Comparison of ENCODE assay signal across 8 mouse cellular contexts in the genomic region with DNA sequence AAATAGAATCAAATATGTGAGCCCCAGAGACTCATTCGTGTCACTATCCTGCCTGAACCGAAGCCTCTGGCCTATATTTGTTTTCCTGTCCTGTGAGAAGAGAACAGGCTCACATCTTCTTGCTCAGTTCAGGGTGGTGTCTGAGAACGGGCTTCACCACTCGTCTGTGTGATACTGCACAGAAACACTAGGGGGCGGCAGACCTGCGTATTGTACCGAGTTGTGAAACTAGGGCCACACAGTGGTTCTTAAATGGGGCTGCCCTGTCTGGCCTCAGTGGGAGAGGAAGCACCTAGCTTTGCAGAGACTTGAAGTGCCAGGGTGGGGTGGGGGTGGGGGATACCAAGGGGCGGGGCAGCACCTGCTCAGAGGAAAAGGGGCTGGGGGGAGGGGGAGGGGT. TPM values are rescaled to one million over a fixed set of nuclear protein-coding genes. Genes with fewer than 3 reads are reported as not detected.
DNase-seq lines count a peak whose midpoint lies in the region; ATAC-seq and TF ChIP-seq lines count a peak whose summit lies in the region.

No protein-coding gene starts in this region.

- H3K4me3 ChIP-seq in hindbrain, postnatal 0 days (ENCODE audit: low read length) = no peak overlapping the region

- no peak overlapping the region for H3K9ac ChIP-seq in hindbrain, postnatal 0 days (replicated peaks; ENCODE audit: low read length)

- no peaks in the 10 kb centered on the region for H3K27me3 ChIP-seq in hindbrain, postnatal 0 days (ENCODE audit: insufficient read depth, low read length)

- H3K27ac ChIP-seq in hindbrain, postnatal 0 days = no peak overlapping the region

- H3K4me2 ChIP-seq in hindbrain, postnatal 0 days (ENCODE audit: low read depth, low read length) = no peak overlapping the region

- no peaks in the 10 kb centered on the region for H3K36me3 ChIP-seq in hindbrain, postnatal 0 days (ENCODE audit: insufficient read depth, low read length)

- peak; percentile 59 for ATAC-seq in hindbrain, postnatal 0 days

- 6% methylated on average over 8 of the region's 8 CpGs for WGBS in hindbrain, postnatal 0 days

- no peaks in the 10 kb centered on the region for H3K9me3 ChIP-seq in hindbrain, postnatal 0 days (ENCODE audit: low read length)

- peak; percentile 87 for TF ChIP-seq CTCF in hindbrain, postnatal 0 days (IDR thresholded peaks at IDR 0.05; ENCODE audit: low read depth)

- no peaks in the 10 kb centered on the region for H3K4me1 ChIP-seq in hindbrain, postnatal 0 days (ENCODE audit: insufficient read depth, low read length)

- DNase-seq in WW6 (ENCODE audit: low read depth, low spot score) = peak; percentile 38
- DNase-seq in cerebellum, postnatal 10 days = peak; percentile 89 to 92
- peak; percentile 74 to 79 for DNase-seq in frontal cortex, postnatal 25 days (ENCODE audit: low spot score in 2 of 2)
- peak; percentile 87 for DNase-seq in hindbrain, postnatal 0 days (ENCODE audit: low spot score)
- DNase-seq in left cerebral cortex, adult 11 months (ENCODE audit: low spot score) = peak; percentile 58
- DNase-seq in lung, postnatal 4 days = peak; percentile 79 to 88
- peak; percentile 69 for DNase-seq in right cerebral cortex, postnatal 25 days
- DNase-seq in urinary bladder, postnatal 36 days (ENCODE audit: low spot score in 2 of 2) = peak; percentile 81 to 86

RNA-seq across cellular contexts. Expression of a gene that starts 42.5 kb away (rescaled TPM):
- 0.37 and 4.3 TPM in 2 replicates for total RNA-seq in hindbrain, postnatal 0 days (2014; rRNA removed)
- 1.4 and 1.5 TPM in 2 replicates for polyA plus RNA-seq in hindbrain, postnatal 0 days (2015; fragmentation: Nextera tagmentation; extraction: Ambion mirVana)

Comparison
In these comparisons a context has a peak if more than half of its experiments do, and no peak if none do; other contexts are left out.
1. DNase-seq: peak in every context shown above with its lines; median percentile 90 in cerebellum, postnatal 10 days; 87 in hindbrain, postnatal 0 days; 84 in lung, postnatal 4 days; 84 in urinary bladder, postnatal 36 days; 76 in frontal cortex, postnatal 25 days; 69 in right cerebral cortex, postnatal 25 days; 58 in left cerebral cortex, adult 11 months; 38 in WW6.